Mouse (Mus musculus) cerebellum, adult 2 months (tissue): Measurements from ENCODE around the gene Sp4. TPM values are rescaled to one million over a fixed set of nuclear protein-coding genes. Genes with fewer than 3 reads are reported as not detected.

Experiments
- DNase-seq, 2 experiments: peaks; one replicate each; pipeline ENCODE4 v3.0.0; 2021
- H3K27ac ChIP-seq: fragments of 200-500 bp; 2 replicates; pipeline ENCODE4 v1.5.1; 2012; ENCODE audit warnings: low read length, control low read depth, inconsistent platforms; ENCODE audit not compliant: insufficient read depth
- H3K27me3 ChIP-seq: fragments of 200-500 bp; 2 replicates; pipeline ENCODE4 v1.6.1; 2012; ENCODE audit warnings: inconsistent platforms, mild to moderate bottlenecking, low read length, moderate library complexity; ENCODE audit not compliant: control insufficient read depth, insufficient read depth
- H3K4me1 ChIP-seq: fragments of 200-500 bp; 2 replicates; pipeline ENCODE4 v1.6.1; 2011; ENCODE audit warnings: low read length; ENCODE audit not compliant: control insufficient read depth, insufficient read depth
- H3K4me3 ChIP-seq: fragments of 200-500 bp; replicated peaks from 2 replicates; pipeline ENCODE3; 2011; ENCODE audit warnings: mild to moderate bottlenecking, low read depth, low read length, control low read depth; ENCODE audit not compliant: insufficient read depth
- CTCF ChIP-seq: fragments of 200-500 bp; IDR thresholded peaks from 2 replicates; pipeline ENCODE4 v1.5.1; 2011; ENCODE audit warnings: low read depth, mild to moderate bottlenecking, control low read depth, low read length, moderate library complexity, borderline replicate concordance; ENCODE audit not compliant: insufficient read depth
- POLR2A ChIP-seq: fragments of 200-500 bp; IDR thresholded peaks from 2 replicates; pipeline ENCODE4 v1.6.1; 2011; ENCODE audit warnings: low read length, control low read depth, borderline replicate concordance; ENCODE audit not compliant: insufficient read depth
- WGBS: fragments of 180-500 bp; shearing (Covaris S2); methylation state at CpG from one replicate; pipeline ENCODE4 v1.1.7; 2018; 5-methylcytosine and 5-hydroxymethylcytosine counted together
- polyA plus RNA-seq: library from polyadenylated mRNA; depleted of rRNA; stranded (reverse); fragments of >200 nt; gene quantifications from 2 replicates; pipeline ENCODE4 v1.2.3, GENCODE M21; 2012

Gene Sp4
- polyA plus RNA-seq, 1 experiment, result 13.3 TPM

DNA sequence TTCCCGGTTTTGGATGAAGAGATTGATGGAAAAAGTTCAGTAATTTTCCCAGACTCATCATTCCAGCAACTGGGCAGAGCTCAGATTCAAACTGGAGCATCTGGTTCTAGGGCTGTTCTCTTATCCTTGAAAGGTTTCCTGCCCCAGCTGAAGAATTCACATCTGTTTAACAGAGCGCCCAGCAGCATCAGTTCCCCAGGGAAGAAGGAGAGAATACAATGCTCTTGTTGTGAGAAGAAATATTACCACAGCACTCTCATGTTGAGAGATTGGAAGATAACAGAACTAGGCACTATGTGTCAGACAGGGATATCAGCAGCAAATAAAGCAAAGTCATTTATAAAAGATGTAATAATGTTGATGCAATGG is 13.2 kb upstream of the Sp4 start:
- WGBS, result 73% methylated on average over 2 of the region's 2 CpGs

DNA sequence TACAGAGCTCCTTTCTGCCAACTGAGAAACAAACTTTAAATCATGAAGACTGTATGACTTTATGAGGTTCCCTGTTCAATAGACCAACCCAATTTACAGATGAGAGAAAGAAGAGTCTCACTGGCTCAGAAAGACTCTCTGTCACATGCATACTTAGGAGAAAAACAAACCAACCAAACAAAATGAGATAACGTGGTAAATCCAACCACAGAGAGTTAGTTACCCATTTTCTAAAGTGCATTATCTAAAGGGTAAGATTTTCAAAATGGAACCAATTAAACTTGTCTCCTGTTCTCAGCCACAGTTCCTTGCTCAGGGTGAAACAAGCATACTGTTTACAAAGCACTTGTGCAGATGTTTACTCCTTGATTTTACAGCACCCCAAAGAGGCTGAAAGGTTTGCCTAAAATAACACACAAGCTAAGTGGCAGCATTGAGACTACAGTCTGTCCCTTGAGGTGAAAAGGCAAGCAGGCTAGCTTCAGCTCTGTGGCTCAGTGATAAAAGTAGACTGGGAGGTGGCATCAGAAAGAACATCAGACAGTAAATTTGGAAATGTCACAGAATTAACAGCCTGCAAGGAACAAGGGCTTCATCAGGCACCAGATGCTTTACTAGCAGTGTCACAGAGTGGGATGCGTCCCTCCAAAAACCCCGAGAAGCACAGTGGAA is 12.7 kb upstream of the Sp4 start:
- Histone ChIP-seq H3K27me3 (no peaks in the 10 kb centered on the region), H3K27ac (no peak overlapping the region), H3K4me3 (no peak overlapping the region), H3K4me1 (no peaks in the 10 kb centered on the region)
- WGBS, result 79% methylated on average over 3 of the region's 3 CpGs
- no peak for DNase-seq
- TF ChIP-seq CTCF, result no peak
- TF ChIP-seq POLR2A, result no peak

More for the DNA sequence above, 13.2 kb upstream of the Sp4 start:
- DNase-seq, result no peak
- Histone ChIP-seq H3K27ac (no peak overlapping the region), H3K4me3 (no peak overlapping the region), H3K27me3 (no peaks in the 10 kb centered on the region), H3K4me1 (no peaks in the 10 kb centered on the region)
- TF ChIP-seq CTCF (no peak), POLR2A (no peak)

DNA sequence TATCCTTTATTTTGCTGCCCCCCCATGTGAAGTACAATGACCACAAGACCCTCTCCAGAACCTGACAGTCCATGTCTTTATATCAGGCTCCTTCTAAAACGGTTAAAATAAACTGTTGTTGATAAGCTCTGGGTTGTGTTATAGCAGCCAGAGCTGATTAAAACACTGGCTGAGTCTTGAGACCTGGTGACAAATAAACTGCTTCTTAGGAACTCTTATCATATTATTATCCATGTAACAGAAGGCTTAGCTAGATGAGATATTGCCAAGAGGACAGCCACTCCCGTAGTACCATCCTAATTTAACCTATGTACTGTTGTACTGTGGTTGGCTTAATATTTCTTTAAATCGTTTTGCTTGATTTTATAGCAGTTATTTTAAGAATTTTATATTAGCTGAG is 2.3 kb upstream of the Sp4 start:
- H3K4me3 ChIP-seq, result no peak overlapping the region
- TF ChIP-seq POLR2A, result no peak
- no peak for TF ChIP-seq CTCF
- peaks cover 2% of the 10 kb centered on the region; the same call in 1 of the 2 replicates for H3K4me1 ChIP-seq
- 96% methylated on average over 3 of the region's 3 CpGs for WGBS
- H3K27ac ChIP-seq, result no peak overlapping the region
- no peak for DNase-seq
- H3K27me3 ChIP-seq, result no peaks in the 10 kb centered on the region

DNA sequence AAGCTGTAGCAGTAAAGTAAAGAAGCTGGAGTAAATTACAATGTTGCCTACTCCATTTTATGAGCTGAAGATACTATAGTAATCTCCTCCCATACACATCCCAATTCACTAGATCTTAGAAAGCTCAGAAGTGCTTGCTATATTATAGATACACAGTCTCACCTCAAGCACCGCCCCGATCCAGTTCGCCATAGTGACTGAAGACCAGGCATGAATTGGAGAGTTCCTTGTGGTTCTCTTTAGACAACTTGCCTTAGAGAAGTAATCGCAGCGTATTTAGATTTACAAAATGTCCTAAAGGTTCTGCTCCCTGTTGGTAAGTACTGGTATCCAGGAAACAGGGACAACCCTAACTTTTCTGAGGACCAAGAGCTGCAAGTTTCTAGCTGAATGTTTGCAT is 1.8 kb upstream of the Sp4 start:
- WGBS, result 96% methylated on average over 5 of the region's 5 CpGs
- DNase-seq, result no peak
- Histone ChIP-seq H3K4me3 (no peak overlapping the region), H3K27me3 (no peaks in the 10 kb centered on the region), H3K4me1 (peaks cover 3% of the 10 kb centered on the region; the same call in 1 of the 2 replicates), H3K27ac (no peak overlapping the region; the same call in 1 of the 2 replicates)
- TF ChIP-seq CTCF, result no peak
- TF ChIP-seq POLR2A, result no peak

DNA sequence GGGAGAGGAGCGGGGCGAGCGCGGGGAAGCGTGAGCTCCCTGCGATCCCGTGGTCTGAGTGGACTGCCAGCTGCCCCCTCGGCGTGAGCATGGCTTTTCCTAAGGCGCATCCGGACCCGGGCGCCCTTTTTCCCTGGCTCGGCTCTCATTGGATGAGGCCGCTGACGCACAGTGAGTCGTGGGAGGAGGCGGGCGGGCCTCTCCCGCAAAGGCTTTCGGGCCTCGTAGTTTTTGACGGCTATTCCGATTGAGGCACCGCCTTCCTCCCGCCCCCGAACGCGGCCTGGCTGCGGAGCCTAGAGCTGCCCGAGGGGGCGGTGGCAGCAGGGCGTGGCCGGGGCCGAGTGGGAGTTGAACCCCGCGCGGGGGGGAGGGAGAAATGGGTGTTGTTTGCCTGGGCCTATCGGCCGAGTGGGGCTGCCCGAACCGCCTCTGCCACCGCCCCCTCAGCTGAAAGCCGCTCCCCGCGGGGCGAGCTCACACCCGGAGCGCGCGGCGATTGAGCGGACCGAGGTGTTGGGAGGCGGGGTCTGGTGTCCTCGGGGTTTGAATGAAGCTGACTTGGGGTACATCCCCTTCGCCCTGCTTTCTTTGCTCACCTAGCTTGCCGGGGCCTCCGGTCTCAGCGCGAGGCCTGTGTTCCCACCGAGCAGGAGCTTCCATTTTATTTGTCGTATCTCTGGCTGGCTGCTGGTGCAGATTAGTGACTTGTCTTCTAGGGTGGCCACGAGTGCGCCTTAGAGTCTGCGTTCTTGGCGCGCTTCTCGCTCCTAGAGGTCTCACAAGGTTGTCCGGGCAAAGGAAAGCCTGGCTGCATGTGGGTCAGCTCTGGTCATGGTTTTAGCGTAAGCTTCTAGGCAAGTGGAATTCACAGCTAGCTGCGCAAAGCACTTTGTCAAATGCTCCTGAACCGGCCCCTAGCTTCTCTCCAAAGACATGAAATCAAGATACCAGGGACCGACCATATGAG is 911 bp upstream of the Sp4 start:
- Histone ChIP-seq H3K27ac (peak overlapping the region; percentile 74), H3K4me3 (peak overlapping the region; percentile 88), H3K4me1 (peaks cover 3% of the 10 kb centered on the region; the same call in 1 of the 2 replicates), H3K27me3 (no peaks in the 10 kb centered on the region)
- peak; percentile 57 for TF ChIP-seq POLR2A
- TF ChIP-seq CTCF, result no peak
- DNase-seq, result peak; percentile 99 to 100
- WGBS, result 1% methylated on average over 74 of the region's 74 CpGs

DNA sequence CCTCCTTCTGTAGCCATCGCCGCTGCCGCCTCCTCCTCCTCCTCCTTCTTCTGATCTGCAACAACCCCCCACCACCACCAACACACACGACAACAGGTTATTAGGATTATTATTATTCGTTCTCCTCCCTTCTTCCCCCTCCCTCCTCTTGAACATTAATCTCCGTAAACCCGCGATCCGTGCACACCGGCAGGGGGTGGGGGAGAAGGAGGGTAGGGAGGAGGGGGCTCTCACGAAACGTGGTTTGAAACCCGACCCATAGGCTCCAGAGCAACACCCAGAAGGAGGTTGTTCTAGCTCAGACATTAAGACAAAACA is 527 bp downstream of the Sp4 start:
- 0% methylated on average over 13 of the region's 13 CpGs for WGBS
- H3K4me3 ChIP-seq, result peak overlapping the region; percentile 100
- H3K27ac ChIP-seq, result peak overlapping the region; percentile 90
- no peak for DNase-seq
- no peaks in the 10 kb centered on the region for H3K27me3 ChIP-seq
- H3K4me1 ChIP-seq, result peaks cover 3% of the 10 kb centered on the region; the same call in 1 of the 2 replicates
- no peak for TF ChIP-seq CTCF

DNA sequence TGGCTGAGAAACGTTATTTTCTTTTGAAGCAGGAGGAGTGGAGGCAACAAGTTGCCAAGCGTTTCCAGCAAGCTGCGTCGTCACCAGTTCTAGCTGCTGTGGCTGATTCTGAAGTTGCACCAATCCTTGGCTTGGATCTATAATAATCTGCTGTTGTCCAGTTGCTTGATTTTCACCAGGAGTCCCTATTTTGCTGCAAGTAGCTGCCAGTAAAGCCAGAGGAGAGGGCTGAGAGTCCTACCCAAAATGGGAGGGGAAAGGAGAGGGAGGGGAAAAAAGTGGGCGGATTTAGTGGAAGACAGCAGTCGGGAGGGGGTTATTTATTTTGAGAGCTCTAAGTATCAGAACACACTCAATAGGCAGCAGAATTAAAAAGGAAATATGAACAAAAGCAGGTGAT is 1.3 kb downstream of the Sp4 start:
- Histone ChIP-seq H3K4me1 (peaks cover 3% of the 10 kb centered on the region; the same call in 1 of the 2 replicates), H3K27me3 (no peaks in the 10 kb centered on the region), H3K27ac (no peak overlapping the region), H3K4me3 (peak overlapping the region; percentile 52)
- WGBS, result 4% methylated on average over 6 of the region's 6 CpGs
- peak; percentile 33 to 58 for DNase-seq
- TF ChIP-seq POLR2A, result no peak
- TF ChIP-seq CTCF, result no peak
